Mouse (Mus musculus) induced T-regulatory cell, adult 2 months (primary cell): Measurements from ENCODE around the gene Itgb7.
"Not testable (repeated sequence)": the region's sequence is repeated elsewhere in the genome, so short reads cannot be mapped to it uniquely, and the experiment has no call there.

ENCODE experiments used
- DNase-seq: peaks from one replicate; pipeline ENCODE4 v3.0.0-alpha.2; 2012; ENCODE audit warnings: low read depth

Gene Itgb7

GRCm38 (mm10) chr15:102225619-102226018 lies 6.1 kb downstream of the Itgb7 start:
- not testable (repeated sequence) for DNase-seq

- peak; percentile 90 for DNase-seq
These were observed 6.6 kb downstream of the Itgb7 start for GRCm38 (mm10) chr15:102224992-102225617.

DNA sequence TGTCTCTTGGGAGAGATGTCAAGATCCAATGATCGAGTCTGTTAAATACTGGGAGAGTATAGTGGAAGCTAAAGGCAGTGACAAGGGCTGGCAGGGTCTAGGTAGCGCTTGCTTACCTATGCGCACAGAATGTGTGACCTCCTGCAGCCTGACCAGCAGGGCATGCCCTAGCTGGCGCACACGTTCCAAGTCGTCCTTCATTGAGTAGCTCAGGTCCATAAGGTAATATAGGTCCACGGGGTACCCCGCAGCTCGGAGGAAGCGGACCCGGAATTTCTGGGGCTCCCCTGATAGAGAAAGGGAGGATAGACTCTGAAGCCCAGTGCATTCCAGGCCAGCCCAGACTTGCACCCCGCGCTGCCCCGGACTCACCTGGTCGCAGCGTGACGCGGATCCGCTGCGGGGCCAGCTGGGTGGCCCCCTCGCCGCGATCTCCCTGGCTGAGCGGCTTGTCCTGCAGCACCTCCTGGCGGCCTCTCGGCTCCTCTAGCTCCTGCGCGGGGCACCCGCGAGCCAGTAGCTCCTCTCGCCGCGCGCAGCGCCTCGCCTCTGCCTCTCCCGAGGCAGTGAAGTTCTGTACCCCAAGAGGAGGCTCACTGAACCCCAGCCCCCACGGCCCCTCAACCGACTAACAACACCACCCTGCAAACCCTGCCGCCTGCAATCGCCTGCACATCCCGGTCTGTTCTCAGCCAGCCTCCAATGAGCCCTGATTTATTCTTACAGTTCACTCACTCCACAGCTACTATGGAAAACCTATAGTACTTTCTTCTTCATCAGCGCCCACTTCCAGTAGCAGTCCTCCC lies 7.4 kb downstream of the Itgb7 start:
- DNase-seq = peak; percentile 79

DNA sequence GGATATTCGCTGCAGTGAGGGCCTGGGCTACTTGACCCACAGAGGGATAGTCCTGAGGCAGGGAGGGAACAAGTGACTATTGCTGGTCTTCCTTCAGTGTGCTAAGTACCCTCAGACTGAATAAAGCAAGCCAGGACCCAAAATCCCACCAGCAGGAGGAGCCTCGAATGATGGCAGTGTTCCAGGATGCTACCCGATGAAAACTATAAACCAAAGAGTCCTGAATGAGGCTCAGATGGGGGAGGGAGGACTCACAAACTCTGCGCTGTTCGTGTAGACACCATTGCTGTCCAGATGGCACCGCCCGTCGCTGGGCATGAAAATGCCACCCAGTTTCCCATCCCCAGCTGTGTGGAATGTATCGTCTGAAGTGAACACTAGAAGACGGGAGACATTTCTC lies 9.4 kb downstream of the Itgb7 start:
- no peak for DNase-seq

- no peak for DNase-seq
These were observed 14.4 kb downstream of the Itgb7 start for GRCm38 (mm10) chr15:102217325-102217724.

DNA sequence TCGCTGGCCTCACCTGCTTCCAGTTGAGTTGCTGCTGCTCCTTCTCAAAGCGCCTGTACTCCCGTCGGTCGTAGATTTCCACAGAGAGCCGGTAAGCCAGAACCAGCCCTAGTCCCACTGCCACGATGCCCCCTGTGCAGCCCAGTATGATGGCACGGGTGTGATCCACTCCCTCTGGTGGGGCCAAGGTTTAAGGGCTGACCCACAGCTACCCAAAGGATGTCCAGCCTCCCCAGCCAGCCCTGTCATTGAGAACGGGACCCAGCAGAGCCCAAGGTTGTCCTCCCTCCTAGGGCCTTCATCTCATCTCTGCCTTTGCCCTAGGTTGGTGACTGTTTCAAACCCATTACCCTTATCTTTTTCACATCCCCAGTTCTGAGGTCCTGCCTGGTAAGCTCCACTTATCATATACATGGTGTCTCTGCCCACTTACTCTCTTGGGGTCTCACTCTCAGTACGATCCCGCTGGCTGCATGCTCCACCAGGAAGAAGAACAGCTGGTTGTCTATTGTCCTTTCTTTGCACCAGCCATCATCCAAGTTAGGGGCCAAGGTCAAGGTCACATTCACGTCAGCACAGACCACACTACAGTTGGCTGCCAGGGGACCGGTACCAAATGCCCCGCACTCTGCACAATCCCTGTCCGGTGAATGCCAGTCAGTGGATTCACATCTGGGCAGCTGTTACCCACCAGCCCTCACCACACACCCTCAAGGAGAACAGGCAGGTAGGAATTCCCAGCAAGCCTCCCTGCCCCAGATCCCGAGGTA lies 15.1 kb downstream of the Itgb7 start:
- no peak for DNase-seq

GRCm38 (mm10) chr15:102215624-102216023 lies 16.1 kb downstream of the Itgb7 start:
- DNase-seq = no peak

- no peak for DNase-seq
These were observed 17.6 kb downstream of the Itgb7 start for GRCm38 (mm10) chr15:102214132-102214531.

DNA sequence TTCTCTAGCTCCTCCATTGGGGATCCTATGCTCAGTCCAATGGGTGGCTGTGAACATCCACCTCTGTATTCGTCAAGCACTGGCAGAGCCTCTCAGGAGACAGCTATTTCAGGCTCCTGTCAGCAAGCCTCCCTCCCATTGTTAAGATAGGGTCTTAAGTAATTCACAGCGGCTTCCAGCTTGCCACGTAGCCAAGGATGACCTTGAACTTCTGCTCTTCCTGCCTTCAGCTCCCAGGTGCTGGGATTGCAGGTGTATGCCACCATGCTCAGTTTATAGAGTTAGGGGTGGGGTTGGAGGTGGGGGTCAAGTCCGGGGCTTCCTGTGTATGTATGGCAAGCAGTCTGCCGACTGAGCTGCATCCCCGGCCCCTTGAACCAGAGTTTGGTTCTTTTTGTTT lies 19.8 kb downstream of the Itgb7 start:
- DNase-seq = no peak

DNA sequence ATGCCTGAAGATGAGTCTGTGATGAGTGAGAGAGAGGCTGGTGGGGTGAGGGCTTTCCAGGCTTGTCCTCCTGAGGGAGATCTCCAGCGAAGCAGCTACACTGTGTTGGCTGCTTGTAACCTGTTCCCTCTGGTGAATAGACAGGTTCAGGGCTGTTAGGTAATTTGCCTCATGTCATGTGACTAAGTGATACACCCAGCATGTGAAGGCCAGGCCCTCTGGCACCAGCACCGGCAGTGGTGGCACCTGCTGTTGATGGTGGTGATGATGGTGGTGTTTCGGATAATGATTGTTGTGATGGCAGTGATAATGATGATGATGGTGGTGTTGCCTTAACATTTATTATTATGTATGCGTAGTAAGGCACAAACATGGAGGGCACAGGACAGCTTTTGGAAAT lies 20.9 kb downstream of the Itgb7 start:
- DNase-seq = no peak

DNA sequence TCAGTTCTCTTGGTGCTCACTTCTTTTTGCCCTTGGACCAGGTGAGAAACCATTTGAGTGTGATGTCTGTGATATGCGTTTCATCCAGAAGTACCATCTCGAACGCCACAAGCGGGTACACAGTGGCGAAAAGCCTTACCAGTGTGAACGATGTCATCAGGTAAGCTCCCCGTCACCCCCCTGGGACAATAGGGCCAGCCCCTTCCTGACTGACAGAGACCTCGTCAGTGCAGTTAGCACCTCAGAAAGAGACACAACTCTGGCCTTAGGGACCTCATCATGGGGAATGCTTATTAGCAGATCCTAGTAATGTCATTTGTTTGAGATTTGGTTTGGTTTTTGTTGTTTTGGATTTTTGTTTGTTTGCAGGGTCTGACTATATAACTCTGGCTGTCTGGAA lies 22.6 kb downstream of the Itgb7 start:
- no peak for DNase-seq

GRCm38 (mm10) chr15:102208092-102208561 lies 23.6 kb downstream of the Itgb7 start:
- peak; percentile 62 for DNase-seq

DNA sequence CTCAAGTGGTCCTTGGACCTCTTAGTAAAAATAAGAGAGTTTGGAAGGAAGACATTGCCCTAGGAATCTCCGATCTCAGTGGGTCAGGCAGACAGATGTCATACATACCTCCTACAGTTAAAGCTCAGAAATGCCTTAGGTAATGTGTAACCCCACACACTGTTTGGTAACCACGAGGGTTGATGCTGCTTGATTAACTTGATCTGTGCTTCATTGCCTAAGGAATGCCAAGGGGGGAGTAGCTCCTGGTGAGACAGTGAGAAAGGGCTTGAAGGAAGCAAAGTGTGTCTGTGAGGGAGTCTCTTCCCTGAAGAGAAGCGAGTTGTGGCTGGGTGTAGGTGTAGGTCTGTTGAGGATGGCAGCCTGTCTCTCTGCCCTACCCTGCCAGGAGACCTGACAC lies 24.4 kb downstream of the Itgb7 start:
- DNase-seq = no peak

GRCm38 (mm10) chr15:102205779-102206178 lies 26.0 kb downstream of the Itgb7 start:
- DNase-seq = no peak

DNA sequence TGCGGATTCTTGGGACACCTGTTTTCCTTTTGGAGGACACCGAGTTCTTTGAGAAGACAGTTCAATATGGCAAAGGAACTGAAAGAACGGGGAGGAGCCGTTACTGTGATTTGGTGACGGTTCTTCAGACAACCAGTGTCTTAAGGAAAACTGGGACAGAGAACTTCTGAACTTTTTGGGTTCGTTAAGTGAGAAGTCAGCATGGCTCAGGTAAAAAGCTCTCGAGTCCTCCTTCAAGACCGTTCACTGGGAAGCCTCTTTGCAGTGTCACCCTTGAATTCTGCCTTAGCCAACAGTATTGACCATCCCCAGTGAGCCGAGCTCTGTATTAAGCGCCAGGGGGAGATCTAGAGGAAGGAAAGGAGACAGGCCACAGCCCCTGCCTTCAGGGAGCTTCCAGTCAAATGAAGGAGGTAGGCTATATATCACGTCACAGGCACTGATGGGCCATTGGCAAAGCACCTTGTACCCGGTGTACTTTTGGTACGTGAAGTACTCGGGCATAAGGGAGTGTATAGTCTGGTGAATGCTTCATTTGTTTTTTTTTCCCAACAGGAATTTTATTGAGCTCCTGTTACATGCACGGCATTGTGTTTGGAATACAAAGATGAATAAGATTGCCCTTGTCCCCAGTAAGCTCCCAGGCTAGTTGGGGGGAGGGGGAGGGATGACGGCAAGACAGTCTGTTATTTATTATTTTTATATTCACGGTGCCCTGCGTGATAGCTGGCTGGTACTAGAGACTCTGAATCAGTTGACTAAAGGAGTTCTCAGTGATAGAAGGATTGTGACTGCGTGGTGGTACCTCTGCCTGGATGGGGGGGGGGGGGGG lies 26.9 kb downstream of the Itgb7 start, which contains the start of gene Csad:
Gene Csad (minus strand): TSS at position 51 of the 832 bp plus-strand sequence.
- DNase-seq = no peak

- DNase-seq = peak; percentile 80
These were observed 27.8 kb downstream of the Itgb7 start for GRCm38 (mm10) chr15:102203835-102204381.

DNA sequence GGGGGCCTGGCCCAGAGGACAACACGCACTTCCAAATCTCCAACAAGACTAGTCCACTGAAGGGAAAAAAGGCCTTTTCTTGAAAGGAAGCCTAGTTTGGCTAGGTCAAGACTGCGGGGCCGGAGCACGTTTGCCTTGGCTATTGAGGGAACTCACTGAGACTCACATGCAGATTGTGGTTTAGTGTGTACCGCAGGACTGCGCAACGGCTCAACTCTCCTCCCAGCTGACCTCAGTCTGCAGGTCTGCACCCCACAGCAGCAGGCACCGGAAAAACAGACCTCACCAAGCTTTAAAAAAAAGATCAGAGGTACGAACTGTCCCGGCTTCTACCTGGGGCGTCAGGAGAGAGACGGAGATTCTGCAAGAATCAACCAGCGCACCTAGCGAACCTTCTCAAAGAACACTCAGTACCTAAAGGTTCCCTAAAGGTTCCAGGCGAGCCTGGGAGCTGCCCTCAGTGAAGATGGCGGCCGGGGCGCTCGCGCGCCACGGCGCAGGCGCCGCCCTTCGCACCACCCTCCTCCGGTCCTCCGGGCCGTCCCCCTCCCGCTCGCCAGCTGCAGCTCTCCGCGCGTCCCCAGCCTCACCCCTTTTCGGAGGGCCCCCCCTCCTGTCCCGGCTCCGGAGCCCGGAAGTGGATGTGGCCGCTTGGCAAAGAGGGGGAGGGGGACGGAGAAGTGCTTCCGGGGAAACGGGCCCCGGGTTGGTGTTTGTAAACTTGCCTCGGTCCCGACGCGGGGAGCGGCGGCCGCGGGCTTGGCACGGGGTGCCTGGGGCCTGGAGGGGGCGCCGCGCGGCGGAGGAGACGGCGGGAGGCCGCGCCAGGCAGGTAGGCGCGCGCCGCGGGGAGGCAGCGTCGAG lies 28.5 kb downstream of the Itgb7 start, which contains the start of gene Zfp740:
Gene Zfp740 (plus strand): TSS at position 279 of the 864 bp plus-strand sequence.
- DNase-seq = peak; percentile 96

GRCm38 (mm10) chr15:102198841-102199240 lies 32.9 kb downstream of the Itgb7 start:
- DNase-seq = no peak

GRCm38 (mm10) chr15:102195373-102195772 lies 36.4 kb downstream of the Itgb7 start:
- no peak for DNase-seq

GRCm38 (mm10) chr15:102194439-102194838 lies 37.3 kb downstream of the Itgb7 start:
- DNase-seq = no peak
